Mouse (Mus musculus) urinary bladder, adult 18-20 months (tissue): ENCODE data around the gene Lrmda.

Source experiments
- DNase-seq, 2 experiments: peaks; one replicate each; pipeline ENCODE4 v3.0.0; 2022; ENCODE audit warnings: low spot score in 2 of 2, mixed read lengths in 2 of 2

The Lrmda gene

DNA sequence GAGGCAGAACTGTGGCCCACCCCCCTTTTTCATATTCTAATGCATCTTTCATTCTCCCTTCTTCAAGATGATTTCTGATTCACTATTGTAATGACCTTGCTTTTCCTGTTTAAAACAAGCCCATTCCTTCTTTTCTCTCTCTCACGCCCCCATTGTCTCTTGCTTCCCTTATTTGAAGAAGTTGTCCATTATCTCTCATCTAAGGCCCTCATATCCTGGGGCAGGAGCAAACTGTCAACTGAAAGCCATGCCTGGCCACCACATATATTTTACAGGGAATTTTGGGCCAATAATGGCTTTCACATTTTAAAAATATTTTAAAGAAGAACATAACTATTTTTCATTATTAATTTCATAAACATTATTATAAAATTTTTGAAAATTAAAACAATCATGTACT, 391.3 kb downstream of the Lrmda start:
- no peak for DNase-seq

DNA sequence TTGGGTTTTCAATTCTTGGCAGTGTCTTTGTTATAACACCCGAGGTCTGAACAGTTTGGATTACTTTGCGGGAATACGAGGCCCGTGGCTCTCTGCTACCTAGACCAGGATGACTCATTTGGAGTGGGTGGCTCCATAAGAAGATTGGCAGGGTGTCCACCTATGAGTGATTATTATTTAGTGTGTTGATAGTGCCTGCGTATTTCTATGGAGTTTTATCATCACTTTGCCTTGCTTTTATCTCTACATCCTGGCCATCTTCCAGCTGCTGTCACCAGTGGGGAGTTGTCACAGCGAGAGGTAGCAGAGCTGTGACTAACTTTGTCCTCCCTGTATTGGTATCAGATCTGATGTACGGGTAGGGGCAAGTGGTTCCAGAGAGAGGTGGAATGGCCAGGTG, 393.7 kb downstream of the Lrmda start:
- peak; percentile 3 to 6 for DNase-seq

DNA sequence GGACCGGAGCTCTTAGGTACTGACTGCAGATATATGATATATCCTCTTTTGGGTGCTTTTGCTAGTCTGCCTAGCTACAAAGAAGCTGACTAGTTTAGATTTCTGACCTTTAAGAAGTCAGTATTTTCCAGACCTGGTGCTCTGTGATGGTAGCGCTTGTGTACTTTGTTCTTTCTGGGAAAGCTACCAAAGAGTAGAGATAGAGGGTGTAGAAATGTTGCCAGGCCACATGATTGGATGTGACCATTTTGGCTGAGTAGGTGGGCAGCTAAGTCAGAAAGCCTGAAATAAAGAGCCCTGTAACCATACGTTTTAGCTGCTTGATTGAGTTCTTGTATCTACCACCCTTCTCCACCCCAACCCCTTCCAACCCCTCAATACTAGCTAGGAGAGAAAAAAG, 398.2 kb downstream of the Lrmda start:
- no peak for DNase-seq

DNA sequence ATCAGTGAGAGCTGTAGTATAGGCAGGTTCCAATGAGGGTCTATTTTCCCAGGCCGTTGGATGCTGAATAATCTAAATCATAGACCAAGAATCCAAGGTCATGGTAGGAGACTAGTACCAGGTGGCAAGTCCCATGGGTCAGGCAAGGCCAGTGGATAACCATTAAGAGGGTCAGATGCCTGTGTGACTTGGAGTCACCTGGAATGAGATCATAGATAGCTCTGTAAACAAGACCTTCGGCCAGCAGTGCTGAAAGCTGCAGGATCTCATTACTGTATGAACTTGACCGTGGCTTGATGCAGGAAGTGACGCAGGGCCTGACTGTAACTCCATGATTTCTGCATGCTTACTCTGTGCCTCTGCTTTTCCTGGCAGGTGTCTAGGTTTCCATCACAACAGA, 402.2 kb downstream of the Lrmda start:
- no peak for DNase-seq

DNA sequence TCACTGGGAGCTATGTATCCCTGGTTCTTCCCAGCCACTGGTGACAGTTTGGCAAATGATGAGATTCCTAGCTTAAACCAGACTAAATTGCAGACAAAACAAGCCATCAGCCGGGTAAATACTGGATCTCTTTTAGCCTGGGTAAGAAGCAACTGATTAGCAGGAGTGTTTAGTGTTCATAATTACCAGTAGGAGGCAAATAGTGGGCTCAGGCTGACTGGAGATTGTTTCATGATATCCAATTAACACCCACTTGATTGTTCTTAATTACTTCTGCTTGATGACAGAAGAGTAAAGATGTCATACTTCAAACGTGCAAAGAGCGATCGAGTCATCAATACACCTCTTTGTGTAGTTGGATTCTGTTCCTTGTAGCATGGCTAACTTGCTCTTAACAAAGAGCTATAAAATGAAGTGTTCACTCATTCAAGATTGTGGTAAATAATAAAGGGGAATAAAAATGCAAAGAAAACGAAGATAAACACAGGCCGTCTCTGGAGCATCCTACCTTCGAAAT, 405.6 kb downstream of the Lrmda start:
- DNase-seq, result no peak

DNA sequence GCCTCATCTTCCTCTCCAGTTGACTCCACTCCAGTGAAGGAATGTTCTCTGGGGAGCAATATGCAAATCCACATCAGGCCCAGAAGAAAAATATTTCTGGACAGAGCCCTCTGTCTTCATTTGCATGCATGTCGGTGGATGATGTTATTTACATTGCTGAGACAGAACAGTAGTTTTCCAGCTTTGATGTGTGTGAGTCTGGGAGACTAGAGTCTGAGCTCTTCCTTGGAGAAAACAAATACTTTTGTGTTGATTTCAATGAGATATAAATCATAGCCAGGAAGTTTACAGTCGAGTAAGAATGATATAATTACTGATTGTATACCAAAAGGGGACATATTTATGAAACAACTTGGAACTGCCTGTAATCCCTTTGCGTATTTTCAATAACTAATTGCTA, 415.9 kb downstream of the Lrmda start:
- DNase-seq, result no peak

DNA sequence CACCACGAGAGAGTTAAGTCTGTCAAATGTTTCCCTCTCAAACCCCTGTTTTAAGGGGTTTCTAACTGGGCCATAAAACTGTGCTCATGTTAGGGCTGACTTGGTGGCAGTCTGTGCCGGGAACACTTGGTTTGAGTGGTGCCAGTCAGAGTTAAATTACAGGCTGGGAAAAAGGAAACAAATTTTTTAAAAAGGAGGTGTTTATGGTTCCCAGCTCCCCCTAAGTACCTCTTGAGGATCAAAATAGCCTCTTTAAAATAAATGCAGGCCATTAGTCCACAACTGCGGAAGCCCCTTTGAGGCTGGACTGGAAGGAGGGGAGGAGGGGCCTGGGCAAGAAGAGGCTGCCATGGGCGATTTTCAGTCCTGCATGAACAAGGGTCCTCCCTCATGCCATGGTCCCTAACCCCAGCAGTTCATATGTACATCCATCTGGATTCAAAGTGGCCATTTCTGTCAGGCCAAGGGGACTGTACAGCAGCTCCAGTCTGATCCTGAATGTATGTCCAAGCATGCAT, 416.4 kb downstream of the Lrmda start:
- DNase-seq, result no peak

DNA sequence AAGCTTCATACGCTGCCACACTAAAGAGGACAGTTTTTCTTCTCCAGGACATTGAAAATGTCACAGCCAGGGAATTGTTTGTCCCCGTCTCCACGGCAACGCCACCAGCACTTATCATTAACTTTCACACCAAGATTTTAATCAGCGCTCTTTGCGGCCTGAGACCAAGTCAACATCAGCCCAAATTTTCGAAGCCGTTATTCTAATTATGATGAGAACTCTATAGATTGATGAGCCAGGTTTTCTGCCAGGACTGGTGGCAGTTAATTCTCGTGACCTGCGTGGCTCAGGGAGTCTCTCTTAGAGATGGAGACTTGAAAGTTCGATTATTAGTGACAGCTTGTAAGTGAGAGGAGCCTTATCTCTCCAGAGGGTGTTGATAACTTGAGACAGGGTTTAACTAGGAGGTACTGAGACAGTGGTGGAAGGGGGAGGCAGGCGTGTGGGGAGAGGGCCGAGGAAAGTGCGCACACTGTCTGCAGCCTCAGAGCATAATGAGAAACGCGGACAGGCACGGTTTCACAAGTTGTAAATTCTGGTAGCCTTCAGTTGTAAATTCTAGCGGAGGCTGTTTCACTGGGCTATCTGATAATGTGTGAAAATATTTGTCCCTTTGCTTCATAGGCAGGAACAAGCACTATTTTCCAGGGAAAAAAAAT, 421.0 kb downstream of the Lrmda start:
- DNase-seq, result no peak

DNA sequence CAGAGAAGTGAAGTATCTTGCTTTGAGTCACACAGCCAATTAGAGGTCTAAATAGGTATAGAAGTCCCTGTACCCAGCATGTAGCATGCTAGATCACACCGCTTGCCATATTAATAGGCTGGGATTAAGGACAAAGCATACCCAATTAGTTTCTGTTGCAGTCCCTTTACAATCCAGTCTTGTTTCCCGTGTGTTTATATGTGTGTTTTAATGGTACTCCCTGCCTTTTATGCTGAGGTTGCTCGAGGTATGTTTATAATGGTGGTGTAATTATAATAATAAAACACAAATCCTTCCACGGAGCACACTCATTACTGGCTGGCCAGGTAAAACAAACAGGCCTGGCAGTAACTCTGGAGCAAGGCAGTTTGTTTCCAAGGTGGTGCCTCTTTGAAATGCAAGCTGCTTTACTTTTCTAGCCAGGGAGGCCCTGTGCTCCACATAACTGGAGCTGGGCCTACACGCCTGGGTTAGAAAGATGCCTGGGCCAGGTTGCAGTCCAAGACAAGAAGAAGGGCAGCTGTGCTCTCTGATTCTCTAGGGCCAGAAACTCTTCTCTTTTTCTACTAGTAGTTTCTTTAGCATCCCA, 422.4 kb downstream of the Lrmda start:
- DNase-seq, result no peak

DNA sequence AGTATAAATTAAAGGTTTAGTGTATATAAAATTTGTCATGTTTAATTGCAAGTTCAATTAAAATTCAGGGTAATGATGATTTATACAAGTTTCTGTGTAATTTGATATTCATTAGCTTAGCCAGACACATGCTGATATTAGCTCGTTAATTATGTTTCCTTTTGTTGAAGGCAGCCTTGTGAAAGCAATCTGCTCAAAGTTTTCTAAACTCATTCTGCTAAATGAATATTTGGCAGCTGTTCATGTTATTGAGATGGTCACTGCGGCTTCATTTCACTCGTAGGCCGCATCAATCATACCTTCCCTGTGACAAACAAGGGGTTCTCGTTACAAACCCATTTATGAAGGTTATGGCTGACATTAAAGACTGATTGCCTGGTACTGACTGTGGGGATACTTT, 423.2 kb downstream of the Lrmda start:
- DNase-seq, result no peak

DNA sequence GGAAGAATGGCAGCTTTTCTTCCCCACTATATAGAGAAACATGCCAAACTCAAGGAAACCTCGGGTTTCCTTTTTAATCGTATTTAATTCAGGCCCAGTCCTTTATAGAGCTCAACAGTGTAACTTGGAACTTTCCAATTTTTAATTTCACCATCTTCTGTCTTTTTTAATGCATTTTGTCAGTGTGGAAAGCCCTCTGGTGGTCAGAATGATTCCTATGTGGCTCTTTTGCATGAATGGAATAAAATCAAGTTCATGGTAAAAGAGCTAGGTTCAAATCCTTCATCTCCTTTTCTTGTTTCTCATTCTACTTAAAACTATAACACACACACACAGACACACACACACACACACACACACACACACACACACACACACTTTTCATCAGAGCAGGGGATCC, 425.0 kb downstream of the Lrmda start:
- no peak for DNase-seq

DNA sequence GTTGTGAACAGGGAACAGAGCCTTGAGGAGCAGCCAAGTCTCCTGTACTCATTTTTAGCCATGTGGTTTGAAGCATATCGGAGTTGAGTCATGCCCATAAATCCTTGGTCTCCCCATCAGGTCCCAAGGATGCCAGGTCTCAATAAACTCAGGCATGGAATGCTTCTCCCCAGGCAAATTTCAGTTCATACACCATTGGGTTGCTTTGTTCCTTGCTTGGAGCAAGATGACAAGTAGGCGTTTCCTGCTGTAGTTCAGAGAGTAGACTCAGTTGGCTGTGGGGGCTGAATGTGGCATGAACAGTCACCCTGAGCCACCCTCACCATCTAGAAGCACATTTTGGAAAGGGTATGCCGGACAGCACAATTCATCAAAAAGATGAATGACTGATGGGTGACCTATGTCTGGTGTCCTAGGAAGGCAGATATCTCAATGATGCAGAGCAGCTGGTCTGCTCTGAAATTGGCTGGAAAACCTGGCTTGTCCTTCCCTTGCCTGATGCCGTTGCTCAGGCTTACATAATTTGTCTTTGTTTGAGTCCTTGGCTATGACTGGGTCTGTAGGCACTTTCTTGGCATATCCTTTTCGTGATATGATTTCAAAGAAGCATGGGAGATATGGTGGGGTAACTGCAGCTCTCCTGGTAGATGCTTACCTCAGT, 425.8 kb downstream of the Lrmda start:
- DNase-seq, result no peak

DNA sequence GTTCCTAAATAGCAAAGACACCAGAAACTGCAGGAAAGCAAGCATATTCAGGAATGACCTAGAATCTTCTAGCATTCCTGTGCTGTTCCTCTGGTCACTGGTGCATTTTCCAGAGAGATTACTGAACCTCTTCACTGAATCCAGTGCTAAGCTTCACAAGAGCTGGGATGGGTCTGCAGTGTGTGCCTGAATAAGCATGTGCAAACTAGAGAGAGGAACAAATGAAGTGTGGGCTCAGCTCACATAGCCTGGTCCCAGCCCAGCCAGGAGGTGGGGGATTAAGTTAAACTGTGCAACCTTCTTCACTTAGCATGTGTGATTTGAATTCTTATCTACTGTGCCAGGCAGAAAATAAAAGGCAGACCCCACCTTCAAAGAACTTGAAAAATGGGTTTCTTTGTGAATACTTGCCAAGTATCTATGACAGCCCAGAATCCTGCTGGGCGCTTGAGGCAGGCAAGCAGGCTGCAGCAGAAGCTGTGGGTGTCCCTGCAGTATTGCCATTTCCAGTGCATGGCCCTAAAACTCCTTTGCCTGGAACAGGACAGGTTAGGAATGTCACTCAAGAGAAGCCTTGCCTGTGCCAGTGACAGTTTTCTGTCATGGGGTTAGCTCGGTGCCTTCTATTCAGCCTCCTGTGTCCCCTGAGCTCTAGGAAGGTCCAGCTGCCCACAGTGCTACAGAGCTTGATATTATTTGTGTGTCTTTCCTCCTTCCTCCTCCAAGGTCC, 426.5 kb downstream of the Lrmda start:
- DNase-seq, result no peak

DNA sequence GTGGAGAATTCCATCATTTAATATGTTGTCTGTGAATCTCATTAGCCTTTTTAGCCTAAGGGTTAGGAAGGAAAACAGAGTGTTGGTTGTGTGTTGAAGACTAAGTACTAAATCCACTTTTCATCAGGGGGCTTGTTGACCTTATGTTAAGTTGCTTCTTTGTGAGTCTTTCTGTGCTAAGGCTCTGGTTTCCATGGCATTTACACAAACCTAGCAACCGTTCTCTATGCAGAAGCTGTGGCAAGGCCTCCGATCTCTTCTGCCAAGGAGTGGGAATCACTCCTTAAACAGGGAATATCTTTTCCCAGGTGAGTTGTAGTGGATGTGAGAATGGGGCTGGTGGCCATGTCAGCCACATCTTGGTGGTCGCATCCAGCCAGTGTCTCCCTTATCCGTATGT, 432.1 kb downstream of the Lrmda start:
- DNase-seq, result no peak

DNA sequence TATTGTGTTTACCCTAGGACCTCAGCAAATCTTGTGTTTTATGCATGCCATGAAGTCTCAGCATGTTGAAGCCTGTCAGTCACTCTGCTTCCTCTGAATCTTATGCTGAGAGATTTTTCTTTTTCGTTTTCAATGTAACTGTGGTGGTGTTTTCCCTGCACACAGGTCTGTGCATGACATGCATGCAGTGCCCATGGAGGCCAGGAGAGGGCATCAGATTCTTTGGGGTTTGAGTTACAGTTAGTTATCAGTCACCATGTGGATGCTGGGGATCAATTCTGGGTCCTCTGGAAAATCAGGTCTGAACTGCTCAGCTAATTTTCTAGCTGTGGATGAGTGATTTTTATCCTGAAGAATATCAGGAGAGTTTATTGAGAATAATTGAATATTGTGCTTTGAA, 444.8 kb downstream of the Lrmda start:
- no peak for DNase-seq

DNA sequence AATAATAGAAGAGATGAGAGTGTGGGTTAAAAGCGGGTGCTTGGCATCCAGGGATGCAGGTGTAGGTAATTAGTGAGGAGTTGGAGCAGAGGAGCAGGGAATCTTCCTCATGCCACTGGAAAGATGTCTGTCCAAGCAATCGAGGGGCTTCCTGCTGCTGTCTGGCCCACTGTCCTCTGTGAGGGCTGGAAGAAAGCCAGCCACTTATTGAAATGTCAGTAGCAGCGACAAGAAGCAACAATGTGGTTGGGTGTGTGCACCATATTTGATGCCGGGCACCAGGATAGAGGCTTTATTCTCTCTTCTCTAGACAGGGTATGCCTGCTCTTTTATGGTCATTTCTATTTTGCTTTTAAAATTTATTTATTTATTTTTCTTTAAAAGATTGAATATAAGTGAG, 451.5 kb downstream of the Lrmda start:
- DNase-seq, result no peak

DNA sequence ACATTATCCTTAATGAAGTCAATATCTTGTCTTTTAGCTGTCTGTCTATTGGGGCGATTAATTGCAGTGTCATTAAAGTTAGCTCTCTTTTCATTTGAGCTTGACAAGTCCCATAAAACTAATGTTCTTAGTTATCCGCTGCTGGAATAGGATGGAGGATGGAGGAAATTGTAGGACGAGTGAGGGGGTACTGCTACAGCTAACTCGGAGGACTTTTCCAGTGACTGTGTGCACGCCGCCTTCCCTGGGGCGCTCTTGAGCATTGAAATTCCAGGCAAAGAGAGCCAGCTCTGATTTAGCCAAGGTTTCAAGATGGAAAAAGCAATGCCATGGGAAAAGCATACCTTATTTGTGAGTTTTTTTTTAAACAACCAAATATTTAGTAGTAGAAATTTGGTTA, 453.9 kb downstream of the Lrmda start:
- no peak for DNase-seq

DNA sequence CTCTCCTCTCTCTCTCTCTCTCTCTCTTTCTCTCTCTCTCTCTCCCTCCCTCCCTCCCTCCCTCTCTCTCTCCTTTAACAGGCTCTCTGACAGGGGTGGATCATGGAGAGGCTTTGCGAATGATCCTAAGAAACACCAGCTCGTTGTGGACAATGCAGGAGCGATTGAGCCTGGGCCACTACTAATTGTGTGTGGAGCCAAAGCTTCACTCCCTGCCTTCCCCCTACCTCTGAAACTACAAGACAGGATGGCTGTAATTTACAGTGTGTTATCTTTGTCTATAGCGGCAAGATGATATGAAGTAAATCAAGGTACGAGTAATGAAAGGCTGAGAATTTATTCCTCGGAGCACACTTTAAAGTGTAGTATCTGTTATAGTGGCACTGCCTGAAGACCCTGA, 454.5 kb downstream of the Lrmda start:
- DNase-seq, result no peak

DNA sequence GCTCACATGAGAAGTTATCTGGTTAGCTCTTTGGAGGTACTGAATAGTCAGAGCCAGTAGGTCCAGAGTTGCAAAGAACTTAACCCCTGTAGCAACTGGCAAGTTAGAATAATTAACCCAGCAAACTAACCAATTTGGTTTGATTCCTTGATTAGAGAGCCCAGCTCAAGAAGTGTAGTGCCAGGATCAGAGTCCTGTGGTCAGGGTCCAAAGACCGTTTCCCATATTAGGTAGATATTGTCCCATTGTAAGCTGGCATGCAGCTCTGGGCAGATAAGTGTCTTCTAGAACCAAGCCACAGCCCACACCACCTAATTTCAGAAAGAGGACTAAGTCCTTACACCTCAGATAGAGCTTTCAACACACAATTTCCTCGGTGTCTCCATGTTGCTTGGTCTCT, 473.8 kb downstream of the Lrmda start:
- no peak for DNase-seq

DNA sequence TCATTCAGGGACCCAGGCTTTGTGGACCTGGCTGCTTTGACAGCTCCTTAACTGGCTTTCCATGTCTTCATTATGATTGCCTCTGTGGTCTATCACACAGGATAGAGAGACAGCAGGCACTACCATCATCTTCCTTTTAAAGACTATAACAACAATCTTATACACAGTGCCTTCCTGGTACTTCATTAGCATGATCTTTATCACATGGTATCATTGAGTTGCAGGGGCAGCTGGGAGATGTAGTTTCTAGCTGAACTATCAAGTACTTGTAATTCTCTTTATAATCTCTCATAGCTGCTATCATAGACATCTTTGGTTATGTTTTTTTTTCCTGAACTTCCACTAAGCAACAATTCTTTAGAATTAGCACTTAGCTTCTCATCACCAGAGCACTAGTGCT, 474.8 kb downstream of the Lrmda start:
- no peak for DNase-seq

DNA sequence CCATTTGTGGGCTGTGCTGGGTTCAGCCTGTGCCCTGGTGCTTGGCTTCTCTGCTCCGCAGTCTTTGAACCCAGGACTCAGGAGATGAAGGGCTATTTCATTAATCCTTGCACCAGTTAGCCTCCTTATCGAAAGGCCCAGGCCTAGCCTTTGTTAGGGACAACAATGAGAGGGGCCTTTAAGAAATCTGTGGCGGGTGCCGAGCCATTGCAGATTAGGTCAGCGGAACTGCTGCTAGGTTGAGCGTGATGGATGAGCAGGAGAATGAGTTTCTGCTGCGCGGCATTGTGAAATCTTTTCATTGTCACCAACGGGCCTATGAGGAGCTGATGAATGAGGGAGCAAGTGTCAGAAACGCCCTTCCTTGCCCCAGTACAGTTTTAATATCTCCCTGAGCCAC, 475.4 kb downstream of the Lrmda start:
- no peak for DNase-seq

DNA sequence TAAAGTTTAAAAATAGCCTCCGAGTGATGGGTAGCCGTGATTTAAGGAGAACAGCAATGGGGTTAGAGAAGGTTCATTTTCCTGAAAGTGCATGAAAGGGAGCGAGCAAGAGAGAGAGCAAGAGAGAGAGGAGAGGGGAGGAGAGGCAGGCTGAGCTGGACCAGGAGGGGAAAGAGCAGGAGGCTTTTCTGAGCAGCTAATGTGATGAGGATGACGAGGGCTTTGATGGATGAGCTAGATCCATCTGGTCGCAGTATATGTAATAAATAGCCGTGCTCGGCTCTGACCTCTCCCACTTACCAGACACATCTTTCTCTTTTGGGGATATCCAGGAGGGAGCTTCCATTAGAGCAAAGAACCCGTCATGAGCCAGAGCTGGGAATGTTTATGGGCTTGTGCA, 475.8 kb downstream of the Lrmda start:
- no peak for DNase-seq
